Mouse (Mus musculus): ENCODE data around the gene Srgn.

DNA sequence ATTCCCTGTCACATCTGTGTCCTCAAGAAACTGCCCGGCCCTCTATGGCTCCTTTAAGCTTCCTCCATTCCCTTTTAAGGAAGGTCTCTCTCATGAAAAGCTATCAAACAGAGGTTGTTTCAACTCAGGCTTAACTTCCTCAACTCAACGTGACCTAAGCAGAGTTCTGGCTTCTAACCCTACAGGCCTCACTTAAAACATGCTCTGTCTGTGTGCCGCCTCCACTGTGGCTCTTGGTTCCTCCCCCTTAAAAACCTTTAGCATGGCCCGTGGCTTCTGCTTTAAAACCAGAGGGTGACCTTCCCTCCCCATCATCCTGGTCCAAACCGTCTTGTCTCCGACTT lies 29.3 kb upstream of the Srgn start:
- TF ChIP-seq CTCF (IDR thresholded peaks at IDR 0.05; ENCODE audit: low read depth, low read length) (no peak), POLR2A (IDR thresholded peaks at IDR 0.05; ENCODE audit: borderline replicate concordance, low read depth, low read length) (no peak)
